Mouse (Mus musculus): ENCODE data around the gene Atp5d. TPM values are rescaled to one million over a fixed set of nuclear protein-coding genes. Genes with fewer than 3 reads are reported as not detected.
A peak's percentile ranks its signal among the peaks of the same experiment; 100 is the strongest.

Gene Atp5d
- total RNA-seq (2021): 100 to 1,000 TPM; 332 to 344 TPM
- long read RNA-seq, experiment 1, transcript Atp5d-201 (4 exons, 931 nt): major isoform, 143 of 182 reads
- long read RNA-seq, experiment 1, partial matches to known transcripts: 20 of 182 reads
- long read RNA-seq, experiment 1, other reads (novel, unspliced or antisense): 15 of 182 reads
- long read RNA-seq, experiment 2, transcript Atp5d-201 (4 exons, 931 nt): major isoform, 191 of 236 reads
- long read RNA-seq, experiment 2, partial matches to known transcripts: 12 of 236 reads
- long read RNA-seq, experiment 2, other reads (novel, unspliced or antisense): 29 of 236 reads

GRCm38 (mm10) chr10:80138553-80139438 is at the start of gene Atp5d:
TSS of gene Atp5d (plus strand) at chr10:80138632.
- no peak for TF ChIP-seq CTCF (conservative IDR thresholded peaks at IDR 0.05)
- H3K27ac ChIP-seq: peak within 1 kb of the TSS; percentile 99
- peak in 1 of 2 experiments; percentile 72 for DNase-seq (ENCODE audit: low spot score in 2 of 2)
- peak within 1 kb of the TSS; percentile 80 for H3K4me3 ChIP-seq

GRCm38 (mm10) chr10:80089146-80089545 is 49.3 kb upstream of the Atp5d start:
- TF ChIP-seq CTCF (conservative IDR thresholded peaks at IDR 0.05): no peak

GRCm38 (mm10) chr10:80091527-80091926 is 46.9 kb upstream of the Atp5d start:
- Histone ChIP-seq H3K27ac (no peak overlapping the region), H3K4me3 (no peak overlapping the region)
- DNase-seq (ENCODE audit: low spot score in 2 of 2): no peak
- no peak for TF ChIP-seq CTCF (conservative IDR thresholded peaks at IDR 0.05)

More at GRCm38 (mm10) chr10:80089146-80089545, 49.3 kb upstream of the Atp5d start:
- no peak for DNase-seq (ENCODE audit: low spot score in 2 of 2)
- no peak overlapping the region for H3K4me3 ChIP-seq
- no peak overlapping the region for H3K27ac ChIP-seq

GRCm38 (mm10) chr10:80092690-80093089 is 45.7 kb upstream of the Atp5d start:
- Histone ChIP-seq H3K27ac (no peak overlapping the region), H3K4me3 (no peak overlapping the region)
- DNase-seq (ENCODE audit: low spot score in 2 of 2): no peak
- TF ChIP-seq CTCF (conservative IDR thresholded peaks at IDR 0.05): no peak

- no peak for TF ChIP-seq CTCF (conservative IDR thresholded peaks at IDR 0.05)
- no peak for DNase-seq (ENCODE audit: low spot score in 2 of 2)
- H3K4me3 ChIP-seq: no peak overlapping the region
- H3K27ac ChIP-seq: no peak overlapping the region
These were observed 44.3 kb upstream of the Atp5d start for GRCm38 (mm10) chr10:80094085-80094484.

GRCm38 (mm10) chr10:80094684-80095083 is 43.7 kb upstream of the Atp5d start:
- DNase-seq (ENCODE audit: low spot score in 2 of 2): no peak
- Histone ChIP-seq H3K4me3 (no peak overlapping the region), H3K27ac (peak overlapping the region; percentile 18; the same call in 1 of the 2 replicates)
- TF ChIP-seq CTCF (conservative IDR thresholded peaks at IDR 0.05): no peak

- no peak overlapping the region for H3K4me3 ChIP-seq
- no peak for TF ChIP-seq CTCF (conservative IDR thresholded peaks at IDR 0.05)
- peak overlapping the region; percentile 39; the same call in 1 of the 2 replicates for H3K27ac ChIP-seq
- DNase-seq (ENCODE audit: low spot score in 2 of 2): no peak
These were observed 42.9 kb upstream of the Atp5d start for GRCm38 (mm10) chr10:80095547-80095946.

GRCm38 (mm10) chr10:80097275-80097674 is 41.2 kb upstream of the Atp5d start:
- Histone ChIP-seq H3K4me3 (no peak overlapping the region), H3K27ac (no peak overlapping the region)
- no peak for DNase-seq (ENCODE audit: low spot score in 2 of 2)
- TF ChIP-seq CTCF (conservative IDR thresholded peaks at IDR 0.05): no peak

- no peak for TF ChIP-seq CTCF (conservative IDR thresholded peaks at IDR 0.05)
- H3K27ac ChIP-seq: no peak overlapping the region
- H3K4me3 ChIP-seq: no peak overlapping the region
- DNase-seq (ENCODE audit: low spot score in 2 of 2): no peak
These were observed 39.8 kb upstream of the Atp5d start for GRCm38 (mm10) chr10:80098630-80099029.

GRCm38 (mm10) chr10:80100982-80101381 is 37.5 kb upstream of the Atp5d start:
- no peak for TF ChIP-seq CTCF (conservative IDR thresholded peaks at IDR 0.05)
- no peak for DNase-seq (ENCODE audit: low spot score in 2 of 2)
- no peak overlapping the region for H3K27ac ChIP-seq
- H3K4me3 ChIP-seq: no peak overlapping the region; the same call in 1 of the 2 replicates

- peak; percentile 76 to 86 for DNase-seq (ENCODE audit: low spot score in 2 of 2)
- H3K27ac ChIP-seq: peak overlapping the region; percentile 98
- TF ChIP-seq CTCF (conservative IDR thresholded peaks at IDR 0.05): no peak; the same call in 1 of the 2 replicates
These were observed 36.1 kb upstream of the Atp5d start for GRCm38 (mm10) chr10:80102216-80102915.

GRCm38 (mm10) chr10:80103032-80103431 is 35.4 kb upstream of the Atp5d start:
- peak overlapping the region; percentile 97 for H3K4me3 ChIP-seq
- no peak for DNase-seq (ENCODE audit: low spot score in 2 of 2)
- no peak for TF ChIP-seq CTCF (conservative IDR thresholded peaks at IDR 0.05)
- peak overlapping the region; percentile 98 for H3K27ac ChIP-seq

More at GRCm38 (mm10) chr10:80102216-80102915, 36.1 kb upstream of the Atp5d start:
- peak overlapping the region; percentile 97 for H3K4me3 ChIP-seq

GRCm38 (mm10) chr10:80104181-80104580 is 34.3 kb upstream of the Atp5d start:
- no peak for DNase-seq (ENCODE audit: low spot score in 2 of 2)
- Histone ChIP-seq H3K27ac (no peak overlapping the region), H3K4me3 (no peak overlapping the region)
- no peak for TF ChIP-seq CTCF (conservative IDR thresholded peaks at IDR 0.05)

All from layer of hippocampus, adult 2 months (tissue).